8 mouse cellular contexts compared by ENCODE assay signal in the genomic region with DNA sequence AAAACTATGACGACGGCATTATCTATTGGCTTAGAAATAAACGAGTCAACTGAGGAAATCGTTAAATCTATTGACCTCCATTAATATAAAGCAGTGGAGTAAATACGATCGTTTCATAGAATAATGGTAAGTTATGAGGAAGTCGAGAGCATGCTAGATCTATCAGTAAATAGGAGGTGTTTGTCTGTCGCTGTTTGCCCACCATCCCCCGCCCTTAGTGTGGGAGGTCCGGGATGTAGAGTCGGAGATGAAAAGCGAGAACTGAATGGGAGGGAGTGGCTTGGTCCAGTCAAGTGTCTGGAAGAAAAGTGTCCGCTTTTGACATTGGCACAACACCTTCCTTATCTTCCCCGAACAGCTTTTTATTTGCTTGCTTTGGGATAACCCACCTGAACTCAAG. TPM values are rescaled to one million over a fixed set of nuclear protein-coding genes. Genes with fewer than 3 reads are reported as not detected.
A peak's percentile ranks its signal among the peaks of the same experiment; 100 is the strongest.
DNase-seq lines count a peak whose midpoint lies in the region; ATAC-seq lines count a peak whose summit lies in the region.

A gene (plus strand): TSS at position 79 of the 400 bp plus-strand sequence.

- H3K9ac ChIP-seq in neural tube, embryonic 11.5 days (ENCODE audit: low read length): peak within 1 kb of the TSS; percentile 64
- peak within 1 kb of the TSS; percentile 83 for H3K9ac ChIP-seq in neural tube, embryonic 15.5 days (replicated peaks)

- no peaks in the 10 kb centered on the region for H3K36me3 ChIP-seq in neural tube, embryonic 11.5 days (ENCODE audit: control insufficient read depth, insufficient read depth, low read length)
- H3K36me3 ChIP-seq in neural tube, embryonic 15.5 days: no peaks in the 10 kb centered on the region

- H3K4me1 ChIP-seq in neural tube, embryonic 11.5 days (ENCODE audit: control insufficient read depth, insufficient read depth, low read length): 0 out of 2 replicates have a peak, but pooled peaks cover 4% of the 10 kb centered on the region
- peaks cover 5% of the 10 kb centered on the region; the same call in 1 of the 2 replicates for H3K4me1 ChIP-seq in neural tube, embryonic 15.5 days

- peak within 1 kb of the TSS; percentile 61 for H3K4me3 ChIP-seq in neural tube, embryonic 11.5 days (ENCODE audit: low read depth, low read length)
- peak within 1 kb of the TSS; percentile 71 for H3K4me3 ChIP-seq in neural tube, embryonic 15.5 days (replicated peaks)

- 0 out of 2 replicates have a peak within 1 kb of the TSS, but pooled peaks have one; percentile 4 for H3K27ac ChIP-seq in neural tube, embryonic 11.5 days (ENCODE audit: low read depth, low read length)
- H3K27ac ChIP-seq in neural tube, embryonic 15.5 days (replicated peaks): peak within 1 kb of the TSS; percentile 83

- intact Hi-C loops in gastrocnemius, postnatal 36 days (cut with DNase I): no loop called here

- no peak for DNase-seq in frontal cortex, adult 2 months (ENCODE audit: extremely low spot score in 1 of 2, low spot score in 1 of 2)
- no peak for DNase-seq in frontal cortex, postnatal 25 days (ENCODE audit: low spot score in 2 of 2)
- DNase-seq in neural tube, embryonic 11.5 days (ENCODE audit: low spot score): peak; percentile 25
- DNase-seq in neural tube, embryonic 10.5 days (ENCODE audit: extremely low spot score, low spot score): no peak
- DNase-seq in layer of hippocampus, postnatal 14 days (ENCODE audit: low spot score in 2 of 2): peak in 1 of 2 experiments; percentile 13
- no peak for DNase-seq in gastrocnemius, postnatal 36 days
- DNase-seq in adrenal gland, adult (ENCODE audit: inconsistent age in 2 of 2, low spot score in 1 of 2): no peak

- no peak for ATAC-seq in neural tube, embryonic 11.5 days (ENCODE audit: insufficient read depth, low FRiP score, low TSS enrichment)
- ATAC-seq in neural tube, embryonic 15.5 days (ENCODE audit: low FRiP score): peak; percentile 32; the same call in 1 of the 2 replicates

- 8% methylated on average over 14 of the region's 14 CpGs for WGBS in neural tube, embryonic 11.5 days
- WGBS in neural tube, embryonic 15.5 days: 5% methylated on average over 14 of the region's 14 CpGs

- H3K27me3 ChIP-seq in neural tube, embryonic 11.5 days (ENCODE audit: control insufficient read depth, insufficient read depth, low read length): no peaks in the 10 kb centered on the region
- no peaks in the 10 kb centered on the region for H3K27me3 ChIP-seq in neural tube, embryonic 15.5 days (replicated peaks)

- H3K9me3 ChIP-seq in neural tube, embryonic 11.5 days (ENCODE audit: control insufficient read depth, low read length): no peaks in the 10 kb centered on the region
- no peaks in the 10 kb centered on the region for H3K9me3 ChIP-seq in neural tube, embryonic 15.5 days (replicated peaks)

- H3K4me2 ChIP-seq in neural tube, embryonic 11.5 days (ENCODE audit: low read depth): peak within 1 kb of the TSS; percentile 93
- H3K4me2 ChIP-seq in neural tube, embryonic 15.5 days: peak within 1 kb of the TSS; percentile 90

RNA-seq across cellular contexts. Expression of the gene that starts here (rescaled TPM):
- 18.5 and 21.4 TPM in 2 replicates for polyA plus RNA-seq in frontal cortex, adult 2 months (2012; rRNA removed)
- 3.7 and 4.0 TPM in 2 replicates for polyA plus RNA-seq in neural tube, embryonic 11.5 days (2014; fragmentation: Nextera tagmentation; extraction: Ambion mirVana)
- total RNA-seq in layer of hippocampus, postnatal 14 days (2021): 10 to 100 TPM; 18.4 TPM
- polyA plus RNA-seq in neural tube, embryonic 15.5 days (2015; fragmentation: Nextera tagmentation; extraction: Ambion mirVana): 14.7 and 15.6 TPM in 2 replicates
- total RNA-seq in gastrocnemius, postnatal 36 days (2021): not detected

Comparison
In these comparisons a context has a peak if more than half of its experiments do, and no peak if none do; other contexts are left out.
1. RNA of the gene that starts here (total RNA-seq): 18.4 TPM in layer of hippocampus, postnatal 14 days; not detected in gastrocnemius, postnatal 36 days; every median in the first group is over 10 times any median in the second.